Mouse (Mus musculus) lung, embryonic 14.5 days (tissue): Measurements from ENCODE around the gene Tet2. TPM values are rescaled to one million over a fixed set of nuclear protein-coding genes. Genes with fewer than 3 reads are reported as not detected.
"Not testable (repeated sequence)": the region's sequence is repeated elsewhere in the genome, so short reads cannot be mapped to it uniquely, and the experiment has no call there.

Source experiments
- ATAC-seq: fragments of 200-750 bp; cut with Nextera tagmentation; 2 replicates; pipeline ENCODE4 v1.8.0; 2017; ENCODE audit warnings: mild to moderate bottlenecking, moderate TSS enrichment, moderate library complexity; ENCODE audit not compliant: insufficient read depth
- DNase-seq: peaks from one replicate; pipeline ENCODE4 v3.0.0-alpha.2; 2015
- H3K27ac ChIP-seq: fragments of 300-500 bp; sonication (generic); 2 replicates; pipeline ENCODE4 v1.5.1; 2014; ENCODE audit warnings: low read depth, mild to moderate bottlenecking, moderate library complexity
- H3K27me3 ChIP-seq: fragments of 300-500 bp; sonication (generic); 2 replicates; pipeline ENCODE4 v1.6.1; 2014; ENCODE audit warnings: low read length, control low read depth; ENCODE audit not compliant: insufficient read depth
- H3K36me3 ChIP-seq: fragments of 300-500 bp; sonication (generic); 2 replicates; pipeline ENCODE4 v1.6.1; 2014; ENCODE audit warnings: control low read depth; ENCODE audit not compliant: insufficient read depth
- H3K4me1 ChIP-seq: fragments of 300-500 bp; sonication (generic); 2 replicates; pipeline ENCODE4 v1.6.1; 2014; ENCODE audit warnings: antibody characterized with exemption, control low read depth; ENCODE audit not compliant: insufficient read depth
- H3K4me2 ChIP-seq: fragments of 300-500 bp; sonication (generic); 2 replicates; pipeline ENCODE4 v1.6.1; 2014; ENCODE audit warnings: mild to moderate bottlenecking
- H3K4me3 ChIP-seq: fragments of 300-500 bp; sonication (generic); 2 replicates; pipeline ENCODE4 v1.5.1; 2014; ENCODE audit warnings: low read depth, low read length
- H3K9ac ChIP-seq: fragments of 300-500 bp; sonication (generic); 2 replicates; pipeline ENCODE4 v1.6.1; 2014
- H3K9me3 ChIP-seq: fragments of 300-500 bp; sonication (generic); 2 replicates; pipeline ENCODE4 v1.6.1; 2016; ENCODE audit warnings: low read depth, low read length, control low read depth
- CTCF ChIP-seq: IDR thresholded peaks from 2 replicates; pipeline ENCODE4 v1.5.1; 2016; ENCODE audit warnings: antibody characterized with exemption, low read depth
- WGBS: fragments of 180-500 bp; shearing (Covaris S2); extraction: QIAGEN DNeasy Blood & Tissue Kit; methylation state at CpG from one replicate; pipeline ENCODE4 v1.1.7; 2014; 5-methylcytosine and 5-hydroxymethylcytosine counted together
- polyA plus RNA-seq: library from polyadenylated mRNA; unstranded; fragments of >200 nt; fragmentation: Nextera tagmentation; extraction: Ambion mirVana; gene quantifications from 2 replicates; pipeline ENCODE4 v1.2.1, GENCODE M21; 2014

Tet2 gene
- polyA plus RNA-seq: 19.1 and 19.7 TPM in 2 replicates

- TF ChIP-seq CTCF: no peak
- Histone ChIP-seq H3K27me3 (no peaks in the 10 kb centered on the region), H3K9ac (peak within 1 kb of the TSS; percentile 89), H3K4me3 (peak within 1 kb of the TSS; percentile 64), H3K27ac (peak within 1 kb of the TSS; percentile 96), H3K36me3 (no peaks in the 10 kb centered on the region), H3K9me3 (no peaks in the 10 kb centered on the region), H3K4me1 (peaks cover 4% of the 10 kb centered on the region; the same call in 1 of the 2 replicates), H3K4me2 (peak within 1 kb of the TSS; percentile 77)
- under 1% methylated on average over 37 of the region's 73 CpGs for WGBS
- DNase-seq (peak; percentile 78), ATAC-seq (peak; percentile 78)
Measured at GRCm38 (mm10) chr3:133544551-133545303, at the start of gene Tet2. Tet2 (minus strand) TSS chr3:133545139.

- not testable (repeated sequence) for H3K9me3 ChIP-seq, H3K4me2 ChIP-seq, H3K4me3 ChIP-seq, H3K4me1 ChIP-seq, H3K9ac ChIP-seq, ATAC-seq, H3K27ac ChIP-seq, H3K36me3 ChIP-seq, DNase-seq, H3K27me3 ChIP-seq
- WGBS: 83% methylated on average over 2 of the region's 2 CpGs
Measured at GRCm38 (mm10) chr3:133592995-133593394, 48.1 kb upstream of the Tet2 start.

- 80% methylated on average over 7 of the region's 7 CpGs for WGBS
- TF ChIP-seq CTCF: no peak
- ATAC-seq (no peak), DNase-seq (no peak)
- Histone ChIP-seq H3K27ac (no peak overlapping the region), H3K36me3 (no peaks in the 10 kb centered on the region), H3K4me2 (no peak overlapping the region), H3K4me1 (no peaks in the 10 kb centered on the region), H3K27me3 (no peaks in the 10 kb centered on the region), H3K9me3 (no peaks in the 10 kb centered on the region), H3K9ac (no peak overlapping the region), H3K4me3 (no peak overlapping the region)
Measured at GRCm38 (mm10) chr3:133590506-133591152, 45.7 kb upstream of the Tet2 start.

- no peak for TF ChIP-seq CTCF
- 57% methylated on average over 2 of the region's 2 CpGs for WGBS
- no peaks in the 10 kb centered on the region for H3K9me3 ChIP-seq
- no peaks in the 10 kb centered on the region for H3K4me1 ChIP-seq
- no peaks in the 10 kb centered on the region for H3K27me3 ChIP-seq
- H3K27ac ChIP-seq: no peak overlapping the region
- DNase-seq (no peak), ATAC-seq (no peak)
- no peak overlapping the region for H3K9ac ChIP-seq
- H3K36me3 ChIP-seq: no peaks in the 10 kb centered on the region
- no peak overlapping the region for H3K4me3 ChIP-seq
- no peak overlapping the region for H3K4me2 ChIP-seq
Measured at GRCm38 (mm10) chr3:133585010-133585409, 40.1 kb upstream of the Tet2 start.

GRCm38 (mm10) chr3:133583411-133584025, 38.6 kb upstream of the Tet2 start:
- 82% methylated on average over 9 of the region's 9 CpGs for WGBS

GRCm38 (mm10) chr3:133582969-133583368, 38.0 kb upstream of the Tet2 start:
- Histone ChIP-seq H3K36me3 (no peaks in the 10 kb centered on the region), H3K4me3 (no peak overlapping the region), H3K4me1 (no peaks in the 10 kb centered on the region), H3K9me3 (no peaks in the 10 kb centered on the region), H3K9ac (no peak overlapping the region), H3K27me3 (no peaks in the 10 kb centered on the region), H3K27ac (no peak overlapping the region), H3K4me2 (no peak overlapping the region)
- ATAC-seq (no peak), DNase-seq (no peak)
- TF ChIP-seq CTCF: no peak
- 75% methylated on average over 4 of the region's 4 CpGs for WGBS

More at GRCm38 (mm10) chr3:133583411-133584025, 38.6 kb upstream of the Tet2 start:
- no peak overlapping the region for H3K4me2 ChIP-seq
- no peaks in the 10 kb centered on the region for H3K27me3 ChIP-seq
- no peak overlapping the region for H3K4me3 ChIP-seq
- no peaks in the 10 kb centered on the region for H3K9me3 ChIP-seq
- ATAC-seq (no peak), DNase-seq (no peak)
- H3K27ac ChIP-seq: no peak overlapping the region
- TF ChIP-seq CTCF: no peak
- H3K4me1 ChIP-seq: no peaks in the 10 kb centered on the region
- H3K9ac ChIP-seq: no peak overlapping the region
- H3K36me3 ChIP-seq: no peaks in the 10 kb centered on the region

- no peak overlapping the region for H3K4me2 ChIP-seq
- no peaks in the 10 kb centered on the region for H3K9me3 ChIP-seq
- no peaks in the 10 kb centered on the region for H3K27me3 ChIP-seq
- ATAC-seq (no peak), DNase-seq (no peak)
- no peak for TF ChIP-seq CTCF
- 72% methylated on average over 5 of the region's 5 CpGs for WGBS
- H3K9ac ChIP-seq: no peak overlapping the region
- H3K4me1 ChIP-seq: no peaks in the 10 kb centered on the region
- no peak overlapping the region for H3K4me3 ChIP-seq
- H3K27ac ChIP-seq: no peak overlapping the region
- H3K36me3 ChIP-seq: no peaks in the 10 kb centered on the region
Measured at GRCm38 (mm10) chr3:133582096-133582495, 37.2 kb upstream of the Tet2 start.
